Mouse (Mus musculus): ENCODE measurements at regions not wholly inside any gene's neighbourhood (a gene's known extent, or its start where the extent isn't known, plus 50 kb on each side); places are given as distances from the start of the nearest gene placed in this dataset.

DNA sequence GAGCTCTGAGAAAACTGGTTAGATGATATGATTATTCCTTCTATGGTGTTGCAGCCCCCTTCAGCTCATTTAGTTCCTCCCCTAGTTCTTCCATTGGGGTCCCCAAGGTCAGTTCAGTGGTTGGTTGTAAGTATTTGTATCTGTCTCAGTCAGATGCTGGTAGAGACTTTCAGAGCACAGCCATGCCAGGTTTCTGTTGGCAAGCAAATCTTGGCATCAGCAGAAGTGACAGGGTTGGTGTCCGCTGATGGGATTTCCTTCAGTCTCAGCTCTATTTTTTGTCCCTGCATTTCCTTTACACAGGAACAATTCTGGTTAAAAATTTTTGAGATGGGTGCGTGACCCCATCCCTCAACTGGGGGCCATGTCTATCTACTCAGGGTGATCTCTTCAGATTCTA is 55.3 kb upstream of the Spaca1 start:
- TF ChIP-seq CTCF (IDR thresholded peaks at IDR 0.05; ENCODE audit: extremely low read depth, insufficient read depth, low read length) = no peak
- no peak for TF ChIP-seq POLR2A (IDR thresholded peaks at IDR 0.05; ENCODE audit: extremely low read depth, insufficient read depth, low read length)

All from cortical plate, adult 2 months (tissue).